Mouse (Mus musculus) retina, postnatal 7 days (tissue): ENCODE results near the gene Arhgap42.

ENCODE experiments used
- DNase-seq: peaks from one replicate; pipeline ENCODE4 v3.0.0-alpha.2; 2012; ENCODE audit warnings: low read depth, low spot score

The Arhgap42 gene

GRCm38 (mm10) chr9:9142561-9142960 is 96.3 kb downstream of the Arhgap42 start:
- DNase-seq: no peak

DNA sequence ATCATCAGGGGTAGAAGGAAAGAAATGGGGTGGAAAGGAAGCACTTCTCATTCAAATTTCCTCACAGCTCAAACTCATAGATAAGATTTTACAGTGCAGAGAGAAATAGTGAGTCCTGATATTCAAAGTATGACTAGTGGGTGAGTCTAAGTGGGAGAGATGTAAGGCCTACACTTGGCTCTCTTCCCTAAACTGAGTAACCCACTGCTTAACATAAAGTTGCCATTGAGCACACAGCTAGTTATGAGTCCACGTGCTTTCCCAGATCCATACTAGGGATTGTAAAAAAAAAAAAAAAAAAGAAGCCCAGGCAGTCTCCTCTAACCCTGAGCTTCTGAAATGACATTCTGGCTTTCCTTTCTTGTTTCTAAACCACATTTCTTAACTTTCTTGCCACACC is 96.8 kb downstream of the Arhgap42 start:
- no peak for DNase-seq

GRCm38 (mm10) chr9:9128996-9129694 is 109.8 kb downstream of the Arhgap42 start:
- no peak for DNase-seq

- DNase-seq: no peak
Measured at GRCm38 (mm10) chr9:9127041-9127755, 111.7 kb downstream of the Arhgap42 start.

DNA sequence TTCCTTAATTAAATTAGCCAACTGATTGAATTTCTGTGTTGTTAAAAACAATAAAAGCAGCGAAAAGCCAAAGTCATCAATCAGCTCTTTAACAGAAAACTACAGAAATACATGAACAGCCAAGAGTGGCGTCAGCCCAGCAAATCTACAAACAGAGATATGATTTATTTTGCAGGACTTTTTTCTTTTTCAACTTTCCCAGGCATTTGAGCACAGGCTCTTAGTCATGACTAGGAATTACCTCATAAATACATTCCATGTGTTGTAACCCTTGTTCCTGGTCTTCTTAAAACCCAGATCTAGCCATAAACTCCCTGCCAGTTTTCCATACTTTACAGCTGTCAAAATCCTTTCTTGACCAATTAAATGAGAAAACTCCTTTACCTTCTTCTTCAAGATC is 114.7 kb downstream of the Arhgap42 start:
- no peak for DNase-seq

GRCm38 (mm10) chr9:9114266-9114665 is 124.6 kb downstream of the Arhgap42 start:
- DNase-seq: no peak

GRCm38 (mm10) chr9:9113847-9114246 is 125.1 kb downstream of the Arhgap42 start:
- DNase-seq: no peak

GRCm38 (mm10) chr9:9112921-9113320 is 126.0 kb downstream of the Arhgap42 start:
- DNase-seq: no peak

DNA sequence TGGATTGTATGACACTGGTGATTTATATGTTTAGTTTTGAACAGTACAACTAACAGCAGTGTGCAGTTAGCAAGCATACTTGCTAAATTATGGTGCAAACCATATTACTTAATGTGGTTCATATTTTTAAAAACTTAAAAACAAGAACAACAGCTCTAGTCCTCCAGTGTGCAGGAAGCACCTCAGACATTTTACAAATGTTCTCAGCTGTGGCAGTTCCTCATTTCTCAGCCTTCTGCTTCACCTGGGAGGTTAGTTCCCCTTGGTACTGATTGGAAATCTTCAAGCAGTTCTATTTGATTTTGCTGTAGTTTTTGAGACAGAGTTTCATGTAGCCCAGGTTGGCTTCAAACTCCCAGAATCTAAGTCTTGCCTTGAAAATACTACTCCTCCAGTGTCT is 131.2 kb downstream of the Arhgap42 start:
- no peak for DNase-seq

DNA sequence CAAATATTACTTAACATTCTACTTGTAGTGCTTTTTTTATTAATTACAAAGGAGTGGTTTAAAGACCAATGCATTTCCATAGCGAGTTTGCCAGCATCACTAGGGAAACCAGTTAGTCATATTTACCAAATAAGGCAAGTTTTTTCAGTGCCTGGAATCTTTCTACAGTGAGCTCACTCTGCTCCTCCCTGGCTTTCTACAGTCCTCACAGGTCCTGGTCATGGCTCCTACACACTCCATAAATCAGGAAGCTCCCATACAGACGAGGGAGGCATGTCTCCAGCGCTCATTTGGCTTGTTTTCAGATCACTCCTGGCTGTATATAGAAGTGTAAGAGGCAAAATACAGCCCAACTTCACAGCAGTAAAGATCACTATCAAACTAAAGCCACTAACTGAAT is 134.1 kb downstream of the Arhgap42 start:
- no peak for DNase-seq

DNA sequence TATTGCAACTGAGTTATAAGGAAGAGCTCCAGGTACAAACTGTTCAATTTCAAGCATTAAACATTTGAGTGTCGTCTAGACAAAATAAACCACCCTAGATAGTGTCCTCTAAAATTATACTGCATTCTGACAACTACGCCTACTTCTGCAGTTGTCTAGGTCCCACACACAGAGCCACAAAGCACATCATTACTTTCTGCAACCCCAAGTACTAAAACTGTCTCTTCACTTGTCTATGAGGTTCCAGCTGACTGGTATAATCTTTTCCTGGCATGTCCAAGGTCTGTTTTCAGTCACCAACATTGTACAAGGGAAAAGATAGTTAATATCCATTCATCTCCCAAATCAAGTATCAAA is 136.8 kb downstream of the Arhgap42 start:
- DNase-seq: no peak

DNA sequence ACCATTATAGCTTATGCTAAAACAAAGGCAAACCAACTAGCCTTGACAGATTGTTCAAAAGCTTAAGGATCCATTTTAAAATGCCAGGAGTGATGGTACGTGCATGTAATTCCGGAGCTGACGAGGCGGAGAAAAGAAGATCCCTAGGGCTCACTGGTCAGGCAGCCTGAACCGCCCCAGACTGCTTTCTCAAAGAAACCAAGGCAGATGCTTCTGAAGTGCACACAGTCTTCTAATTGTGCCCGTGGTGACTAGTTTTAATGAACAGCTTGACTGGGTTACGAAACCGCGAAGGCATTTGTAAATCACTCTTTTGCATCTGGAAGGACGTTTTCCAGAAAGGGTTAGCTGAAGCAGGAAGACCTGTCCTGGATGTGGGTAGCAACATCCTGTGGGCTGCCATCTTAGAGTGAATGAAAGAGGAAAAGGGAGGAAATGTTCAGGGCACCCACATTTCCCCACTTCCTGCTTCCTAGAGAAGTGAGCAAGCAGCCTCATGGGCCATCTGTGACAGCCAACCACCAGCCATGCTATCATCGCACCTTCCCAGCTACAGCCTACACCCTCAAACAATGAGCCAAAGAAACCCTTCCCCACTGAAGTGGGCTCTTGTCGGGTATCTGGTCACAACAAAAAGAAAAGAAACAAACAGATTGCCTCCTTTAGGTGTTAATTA is 137.3 kb downstream of the Arhgap42 start:
- DNase-seq: no peak

DNA sequence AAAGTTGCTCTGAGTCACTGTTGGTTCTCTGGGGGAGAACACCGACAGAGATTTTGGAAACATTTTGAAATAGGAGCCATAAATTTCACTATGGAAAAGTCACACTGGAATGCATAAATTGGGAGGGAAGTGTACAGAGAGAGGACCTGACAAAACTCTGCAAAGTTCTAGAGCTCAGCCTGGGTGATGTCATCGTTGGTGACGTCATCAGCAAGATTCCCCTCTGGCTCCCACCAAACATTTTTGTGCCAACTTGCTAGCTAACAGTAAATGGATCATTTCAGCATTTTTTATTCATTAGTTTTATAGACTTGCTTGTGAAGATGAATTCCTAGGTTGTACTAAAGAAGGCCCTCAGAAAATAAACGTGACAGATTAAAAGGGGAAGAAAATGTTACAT is 137.8 kb downstream of the Arhgap42 start:
- no peak for DNase-seq

- no peak for DNase-seq
Measured at GRCm38 (mm10) chr9:9097835-9098234, 141.1 kb downstream of the Arhgap42 start.

GRCm38 (mm10) chr9:9096761-9097160 is 142.1 kb downstream of the Arhgap42 start:
- no peak for DNase-seq

- no peak for DNase-seq
Measured at GRCm38 (mm10) chr9:9093096-9093495, 145.8 kb downstream of the Arhgap42 start.

DNA sequence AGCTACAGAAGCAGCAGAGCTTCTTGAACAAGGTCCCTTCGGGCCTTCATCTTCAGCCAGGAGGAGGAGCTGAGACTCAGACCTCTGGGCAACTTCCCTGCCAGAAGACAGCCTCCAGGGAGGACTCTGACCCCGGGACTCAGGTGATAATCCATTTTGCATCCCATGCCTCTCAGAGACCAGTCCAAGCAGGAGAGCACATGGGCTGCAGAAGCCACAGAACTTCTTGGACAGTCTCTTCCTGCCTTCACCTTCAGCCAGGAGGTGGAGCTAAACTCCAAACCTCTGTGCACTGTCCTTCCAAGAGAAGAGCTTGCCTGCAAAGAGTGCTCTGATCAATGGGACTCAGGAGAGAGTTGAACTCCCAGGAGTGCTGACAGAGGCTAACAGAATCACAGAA is 155.5 kb downstream of the Arhgap42 start:
- DNase-seq: no peak

DNA sequence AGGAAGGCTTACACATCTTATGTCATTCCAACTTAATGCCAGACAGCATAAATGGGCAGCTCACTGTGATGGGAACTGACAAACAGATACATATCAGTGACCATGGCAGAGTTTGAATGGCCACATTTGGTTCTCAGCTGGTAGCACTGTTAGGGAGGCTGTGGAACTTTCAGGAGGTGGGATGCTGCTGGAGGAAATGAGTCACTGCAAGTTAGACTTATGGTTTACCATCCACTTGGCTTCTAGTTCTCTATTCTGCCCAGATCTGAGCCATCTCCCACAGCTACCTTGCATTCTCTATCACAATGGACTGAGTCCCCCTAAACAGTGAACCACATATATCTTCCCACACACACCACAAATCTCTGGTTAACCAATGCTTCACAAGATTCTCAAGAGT is 186.0 kb downstream of the Arhgap42 start:
- DNase-seq: no peak

DNA sequence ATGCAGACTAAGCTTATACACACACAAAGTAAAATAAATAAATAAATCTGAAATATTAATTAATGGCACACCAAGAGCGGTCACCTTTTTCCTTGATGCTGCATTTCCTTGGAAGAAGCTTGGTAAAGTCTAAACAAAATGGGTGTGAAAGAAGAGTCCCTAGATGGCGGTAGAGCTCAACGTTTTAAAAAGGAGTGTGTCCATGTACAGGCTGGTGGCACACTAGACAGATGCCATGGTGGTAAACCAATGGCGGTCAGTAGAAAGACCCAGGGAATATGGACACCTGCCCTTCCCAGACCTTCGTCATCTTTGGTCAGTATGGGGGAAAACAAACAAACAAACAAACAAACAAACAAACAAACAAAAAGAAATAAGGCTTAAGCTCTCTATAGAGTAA is 187.7 kb downstream of the Arhgap42 start:
- DNase-seq: peak; percentile 28

DNA sequence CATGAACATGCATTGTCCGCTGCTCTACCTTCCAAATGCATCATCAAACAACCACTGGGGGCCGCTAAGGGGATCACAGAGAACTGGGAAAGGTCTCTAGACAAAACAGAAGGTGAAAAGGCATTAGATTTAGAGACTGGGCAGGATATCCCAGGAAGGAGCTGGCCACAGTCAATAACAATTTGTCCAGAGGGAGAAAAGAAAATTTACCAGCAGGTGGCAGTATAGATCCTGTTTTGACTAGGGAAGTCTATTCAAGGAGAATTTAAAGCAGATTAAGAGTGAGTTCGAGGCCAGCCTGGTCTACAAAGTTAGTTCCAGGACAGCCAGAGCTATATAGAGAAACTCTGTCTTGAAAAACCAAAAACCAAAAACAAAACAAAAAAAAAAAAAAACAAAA is 189.7 kb downstream of the Arhgap42 start:
- peak; percentile 20 for DNase-seq

- DNase-seq: no peak
Measured at GRCm38 (mm10) chr9:9041009-9041408, 197.9 kb downstream of the Arhgap42 start.

- no peak for DNase-seq
Measured at GRCm38 (mm10) chr9:9037017-9037671, 201.8 kb downstream of the Arhgap42 start.
